Mouse (Mus musculus): ENCODE results near the gene Pitpnm3. TPM values are rescaled to one million over a fixed set of nuclear protein-coding genes. Genes with fewer than 3 reads are reported as not detected.

Pitpnm3 gene
- polyA plus RNA-seq, 1 experiment from 2014 or later = 0.05 TPM

DNA sequence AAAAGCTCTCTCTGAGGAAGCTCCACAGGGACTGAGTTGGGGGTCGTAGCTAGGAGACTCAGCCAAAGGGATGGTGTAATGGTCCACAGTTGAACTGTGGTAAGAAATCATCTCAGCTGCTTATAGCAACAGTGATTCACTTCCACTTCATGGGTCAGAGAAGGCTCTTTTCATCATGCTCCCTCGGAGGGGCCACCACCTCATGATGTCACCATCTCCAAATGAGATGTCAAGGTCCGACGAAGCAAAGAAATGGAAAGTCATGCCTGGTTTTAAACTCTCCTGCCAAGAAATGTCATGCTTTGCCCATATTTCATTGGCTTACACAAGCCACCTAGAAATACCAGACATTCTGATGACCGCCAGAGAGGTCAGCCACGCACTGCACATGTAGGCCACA lies 15.2 kb downstream of the Pitpnm3 start:
- H3K4me2 ChIP-seq = no peak overlapping the region
- ATAC-seq (replicated peaks; ENCODE audit: low FRiP score) = no peak
- no peaks in the 10 kb centered on the region for H3K36me3 ChIP-seq
- no peak overlapping the region for H3K27ac ChIP-seq
- WGBS = 78% methylated on average over 6 of the region's 6 CpGs
- no peaks in the 10 kb centered on the region for H3K27me3 ChIP-seq
- H3K4me3 ChIP-seq (replicated peaks) = no peak overlapping the region
- H3K9me3 ChIP-seq (replicated peaks) = no peaks in the 10 kb centered on the region
- no peak overlapping the region for H3K9ac ChIP-seq
- H3K4me1 ChIP-seq = no peaks in the 10 kb centered on the region

DNA sequence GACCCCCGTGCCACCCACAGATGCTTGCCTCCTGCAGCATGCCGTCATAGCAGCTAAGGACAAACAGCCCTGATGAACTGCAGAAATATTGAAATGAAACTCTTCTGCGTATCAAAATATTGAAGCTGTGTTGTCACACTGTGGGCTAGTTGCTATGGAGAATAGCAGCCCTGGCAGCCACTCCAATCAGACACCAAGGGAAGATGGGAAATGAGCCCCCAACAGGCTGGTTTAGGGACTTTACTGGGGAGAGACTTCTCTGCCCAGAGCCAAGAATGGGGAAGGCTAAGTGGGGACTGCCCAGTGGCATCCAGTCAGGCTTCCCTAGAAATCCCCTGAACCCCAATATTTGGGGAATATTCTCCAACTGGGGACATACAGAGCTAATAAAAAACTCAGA lies 16.9 kb downstream of the Pitpnm3 start:
- Histone ChIP-seq H3K4me3 (replicated peaks) (no peak overlapping the region), H3K9ac (no peak overlapping the region), H3K27me3 (no peaks in the 10 kb centered on the region), H3K4me2 (no peak overlapping the region), H3K4me1 (no peaks in the 10 kb centered on the region), H3K27ac (no peak overlapping the region), H3K9me3 (replicated peaks) (no peaks in the 10 kb centered on the region), H3K36me3 (no peaks in the 10 kb centered on the region)
- 80% methylated on average over 3 of the region's 3 CpGs for WGBS
- no peak for ATAC-seq (replicated peaks; ENCODE audit: low FRiP score)

DNA sequence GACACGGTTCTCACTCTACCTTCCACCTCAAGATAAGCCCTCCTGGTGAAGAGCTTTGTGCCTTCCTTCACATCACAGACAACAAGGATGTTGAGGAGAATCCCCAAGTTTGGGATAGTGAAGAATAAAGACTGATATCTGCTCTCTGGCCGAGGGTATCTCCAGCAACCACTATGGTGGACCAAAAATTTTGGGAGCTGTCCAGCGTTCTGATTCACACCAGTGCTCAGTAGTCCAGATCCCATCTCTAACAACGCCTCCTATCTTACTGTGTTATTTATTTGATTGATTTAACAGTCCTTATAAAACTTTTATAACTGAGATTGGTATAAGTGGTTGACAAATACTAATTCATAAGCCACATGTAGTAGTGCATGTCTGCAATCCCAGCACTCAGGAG lies 22.3 kb downstream of the Pitpnm3 start:
- H3K9me3 ChIP-seq (replicated peaks) = no peaks in the 10 kb centered on the region
- ATAC-seq (replicated peaks; ENCODE audit: low FRiP score) = no peak
- no peak overlapping the region for H3K27ac ChIP-seq
- WGBS = 58% methylated on average over 4 of the region's 4 CpGs
- H3K4me3 ChIP-seq (replicated peaks) = no peak overlapping the region
- no peak overlapping the region for H3K4me2 ChIP-seq
- H3K9ac ChIP-seq = no peak overlapping the region
- no peaks in the 10 kb centered on the region for H3K4me1 ChIP-seq
- H3K36me3 ChIP-seq = no peaks in the 10 kb centered on the region
- H3K27me3 ChIP-seq = no peaks in the 10 kb centered on the region

DNA sequence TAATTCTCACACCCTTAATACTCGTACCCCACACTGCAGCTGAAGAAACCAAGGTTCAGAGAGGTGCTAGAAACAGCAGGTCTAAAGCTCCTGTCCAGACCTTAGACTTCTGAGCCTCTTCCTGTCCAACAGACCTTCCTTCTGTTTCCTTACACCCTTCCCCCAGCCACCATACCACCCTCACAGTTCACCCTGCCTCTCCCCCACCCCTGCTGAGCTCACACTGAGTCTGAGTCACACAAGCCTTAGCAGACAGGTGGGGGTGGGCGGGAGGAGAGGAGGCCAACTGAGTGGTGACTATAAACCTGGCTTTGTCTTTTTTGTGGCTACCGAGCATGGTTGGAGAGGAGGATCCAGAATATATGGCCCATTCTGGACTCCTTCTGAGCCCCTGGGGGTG lies 24.9 kb downstream of the Pitpnm3 start:
- Histone ChIP-seq H3K4me1 (no peaks in the 10 kb centered on the region), H3K4me3 (replicated peaks) (no peak overlapping the region), H3K9ac (no peak overlapping the region), H3K9me3 (replicated peaks) (no peaks in the 10 kb centered on the region), H3K27me3 (no peaks in the 10 kb centered on the region), H3K27ac (no peak overlapping the region), H3K4me2 (no peak overlapping the region), H3K36me3 (no peaks in the 10 kb centered on the region)
- ATAC-seq (replicated peaks; ENCODE audit: low FRiP score) = no peak
- 35% methylated on average over 3 of the region's 3 CpGs for WGBS

DNA sequence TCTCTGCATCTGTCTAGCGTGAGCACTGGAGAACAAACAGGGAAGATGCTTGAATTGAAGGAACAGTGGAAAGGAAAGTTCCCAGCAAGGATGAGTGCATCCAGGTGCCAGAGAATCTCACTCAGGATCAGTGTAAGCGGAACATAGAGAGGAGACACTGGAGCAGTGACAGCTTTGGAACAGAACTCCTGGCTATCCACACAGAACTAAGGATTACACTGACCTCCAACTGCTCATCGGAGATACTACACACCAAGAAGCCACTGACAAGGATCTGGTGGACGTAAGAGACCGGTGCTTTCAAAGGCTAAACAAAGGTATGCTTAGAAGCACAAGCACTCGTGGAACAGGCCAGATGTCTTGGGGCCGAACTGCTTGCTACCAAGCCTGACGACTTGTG lies 31.4 kb downstream of the Pitpnm3 start:
- Histone ChIP-seq H3K27ac (no peak overlapping the region), H3K4me1 (no peaks in the 10 kb centered on the region), H3K4me3 (replicated peaks) (no peak overlapping the region), H3K36me3 (no peaks in the 10 kb centered on the region), H3K9me3 (replicated peaks) (no peaks in the 10 kb centered on the region), H3K9ac (no peak overlapping the region), H3K4me2 (no peak overlapping the region), H3K27me3 (no peaks in the 10 kb centered on the region)
- 72% methylated on average over 8 of the region's 8 CpGs for WGBS
- ATAC-seq (replicated peaks; ENCODE audit: low FRiP score) = no peak

DNA sequence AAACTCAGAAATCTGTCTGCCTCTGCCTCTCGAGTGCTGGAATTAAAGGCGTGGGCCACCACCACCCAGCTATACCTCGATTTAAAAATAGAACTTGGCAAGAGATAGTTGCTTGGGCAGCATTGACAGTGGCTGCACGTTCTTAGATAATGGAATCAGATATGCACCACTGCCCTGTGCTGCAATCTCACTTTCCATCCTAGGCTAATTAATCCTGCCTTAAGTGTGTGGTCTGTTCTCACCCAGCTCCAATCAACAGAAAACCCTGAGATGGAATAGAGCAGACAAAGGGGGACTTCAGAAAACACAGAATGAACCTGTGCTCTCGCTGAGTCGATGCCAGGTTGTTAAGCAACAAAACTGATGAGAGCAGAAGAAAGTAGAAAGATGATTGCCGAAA lies 32.0 kb downstream of the Pitpnm3 start:
- 68% methylated on average over 7 of the region's 7 CpGs for WGBS
- Histone ChIP-seq H3K27me3 (no peaks in the 10 kb centered on the region), H3K4me3 (replicated peaks) (no peak overlapping the region), H3K4me2 (no peak overlapping the region), H3K4me1 (no peaks in the 10 kb centered on the region), H3K27ac (no peak overlapping the region), H3K36me3 (no peaks in the 10 kb centered on the region), H3K9me3 (replicated peaks) (no peaks in the 10 kb centered on the region), H3K9ac (no peak overlapping the region)
- ATAC-seq (replicated peaks; ENCODE audit: low FRiP score) = no peak

DNA sequence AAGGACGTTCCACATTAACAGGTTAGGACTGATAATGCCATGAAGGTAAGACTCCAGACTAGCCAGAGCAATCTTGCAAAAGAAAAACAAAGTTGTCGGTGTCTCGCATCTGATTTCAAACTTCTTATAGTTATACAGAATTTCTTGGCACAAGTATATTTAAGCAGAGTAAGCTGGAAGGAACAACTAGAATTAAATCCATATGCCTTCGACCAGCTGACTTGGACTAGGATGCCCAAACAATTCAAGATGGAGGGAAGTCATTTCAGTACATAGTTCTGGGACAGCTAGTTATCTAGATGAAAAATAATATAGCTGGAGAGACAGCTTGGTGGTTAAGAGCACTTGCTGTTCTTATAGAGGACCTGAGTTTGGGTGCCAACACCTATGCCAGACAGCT lies 34.6 kb downstream of the Pitpnm3 start:
- Histone ChIP-seq H3K36me3 (no peaks in the 10 kb centered on the region), H3K4me2 (no peak overlapping the region), H3K27me3 (no peaks in the 10 kb centered on the region), H3K27ac (no peak overlapping the region), H3K4me3 (replicated peaks) (no peak overlapping the region), H3K9ac (no peak overlapping the region), H3K9me3 (replicated peaks) (no peaks in the 10 kb centered on the region), H3K4me1 (peaks cover 12% of the 10 kb centered on the region; the same call in 1 of the 2 replicates)
- no peak for ATAC-seq (replicated peaks; ENCODE audit: low FRiP score)
- WGBS = 91% methylated on average over 4 of the region's 4 CpGs

DNA sequence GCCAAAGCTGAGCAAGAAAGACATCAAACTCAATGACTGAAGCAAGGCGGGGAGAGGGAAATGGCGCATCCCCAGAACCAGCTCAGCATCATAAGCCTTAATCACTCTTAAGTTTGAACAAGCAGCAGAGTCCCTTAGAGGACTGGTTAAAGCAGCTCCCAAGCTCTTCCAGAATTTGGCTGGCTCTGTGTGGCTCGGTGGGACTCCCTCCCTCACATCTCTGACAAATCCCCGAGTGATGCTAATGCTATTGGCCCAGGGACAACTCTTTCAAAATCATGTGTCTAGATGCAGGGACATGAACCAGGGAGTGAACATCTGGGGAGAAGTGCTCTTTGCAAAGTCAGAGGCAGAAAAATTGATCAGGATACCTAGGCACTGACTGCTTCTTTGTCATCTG lies 36.4 kb downstream of the Pitpnm3 start:
- no peak overlapping the region for H3K9ac ChIP-seq
- H3K27me3 ChIP-seq = no peaks in the 10 kb centered on the region
- no peak overlapping the region for H3K4me3 ChIP-seq (replicated peaks)
- WGBS = 79% methylated on average over 4 of the region's 4 CpGs
- H3K36me3 ChIP-seq = no peaks in the 10 kb centered on the region
- ATAC-seq (replicated peaks; ENCODE audit: low FRiP score) = no peak
- no peak overlapping the region for H3K27ac ChIP-seq
- no peaks in the 10 kb centered on the region for H3K9me3 ChIP-seq (replicated peaks)
- H3K4me1 ChIP-seq = peaks cover 12% of the 10 kb centered on the region; the same call in 1 of the 2 replicates
- H3K4me2 ChIP-seq = no peak overlapping the region

DNA sequence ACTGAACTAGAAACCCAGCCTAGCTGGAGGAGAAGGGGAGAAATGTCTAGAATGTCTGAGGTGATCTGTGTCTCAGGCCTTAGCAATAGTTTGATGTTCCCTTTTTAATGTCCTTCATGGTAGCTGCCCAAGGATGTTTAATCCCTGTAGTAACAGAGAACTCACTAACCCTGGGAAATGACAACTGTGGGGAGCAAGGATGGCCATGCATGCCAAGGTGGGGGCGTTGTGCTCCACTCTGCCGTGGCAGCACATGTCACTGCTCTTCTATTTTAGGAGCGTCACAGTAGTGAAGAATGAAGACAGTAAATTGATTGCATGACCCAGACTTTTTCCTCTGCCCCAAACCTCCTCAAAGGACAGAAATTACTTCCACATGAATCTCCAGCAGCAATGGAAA lies 37.6 kb downstream of the Pitpnm3 start:
- no peak overlapping the region for H3K4me2 ChIP-seq
- H3K27ac ChIP-seq = no peak overlapping the region

DNA sequence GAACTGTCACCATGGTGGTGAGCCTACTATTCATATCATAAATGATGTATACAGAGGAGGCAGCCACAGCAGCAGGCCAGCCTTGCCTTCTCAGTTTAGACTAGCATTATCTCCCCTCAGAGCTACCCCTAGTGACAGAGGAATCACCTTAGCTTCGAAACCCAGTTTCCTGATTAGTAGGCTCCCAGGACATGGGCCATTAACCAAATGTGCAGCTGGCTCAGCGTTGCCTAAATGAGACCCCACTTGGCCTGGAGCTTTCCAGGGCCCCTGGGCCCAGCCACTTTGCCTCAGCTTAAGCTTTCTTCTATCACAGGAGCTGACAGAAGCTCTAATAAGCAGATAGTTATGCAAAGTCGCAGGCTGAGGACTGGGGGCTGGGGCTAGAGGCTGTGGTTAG lies 39.6 kb downstream of the Pitpnm3 start:
- Histone ChIP-seq H3K27ac (no peak overlapping the region), H3K36me3 (no peaks in the 10 kb centered on the region), H3K4me3 (replicated peaks) (no peak overlapping the region), H3K9ac (no peak overlapping the region), H3K9me3 (replicated peaks) (no peaks in the 10 kb centered on the region), H3K27me3 (no peaks in the 10 kb centered on the region), H3K4me1 (peaks cover 12% of the 10 kb centered on the region; the same call in 1 of the 2 replicates), H3K4me2 (no peak overlapping the region)
- WGBS = 17% methylated on average over 3 of the region's 3 CpGs
- ATAC-seq (replicated peaks; ENCODE audit: low FRiP score) = no peak

More for the DNA sequence above, 37.6 kb downstream of the Pitpnm3 start:
- H3K4me1 ChIP-seq = peaks cover 12% of the 10 kb centered on the region; the same call in 1 of the 2 replicates
- H3K36me3 ChIP-seq = no peaks in the 10 kb centered on the region
- 53% methylated on average over 3 of the region's 3 CpGs for WGBS
- H3K9me3 ChIP-seq (replicated peaks) = no peaks in the 10 kb centered on the region
- H3K27me3 ChIP-seq = no peaks in the 10 kb centered on the region
- no peak for ATAC-seq (replicated peaks; ENCODE audit: low FRiP score)
- H3K4me3 ChIP-seq (replicated peaks) = no peak overlapping the region
- no peak overlapping the region for H3K9ac ChIP-seq

DNA sequence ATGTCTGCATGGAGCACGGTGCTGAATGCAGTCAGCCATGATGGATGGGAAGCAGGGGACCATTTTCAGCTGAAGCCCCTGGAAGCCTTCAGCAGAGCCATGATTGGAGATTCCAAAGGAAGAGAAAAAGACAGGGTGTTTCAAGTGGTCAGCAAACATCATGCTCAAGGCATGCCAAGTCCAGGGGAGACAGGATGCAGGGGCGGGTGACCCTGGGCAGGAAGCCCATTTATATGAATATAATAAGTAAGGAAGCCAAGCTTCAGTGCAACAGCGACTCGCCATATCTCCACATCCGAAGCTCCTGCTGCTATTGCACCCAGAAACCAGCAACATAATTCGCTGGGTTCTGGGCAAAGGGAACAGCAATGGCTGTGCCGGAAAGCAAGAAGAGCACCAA lies 41.1 kb downstream of the Pitpnm3 start:
- Histone ChIP-seq H3K27me3 (no peaks in the 10 kb centered on the region), H3K4me3 (replicated peaks) (no peak overlapping the region), H3K4me1 (peaks cover 12% of the 10 kb centered on the region; the same call in 1 of the 2 replicates), H3K36me3 (no peaks in the 10 kb centered on the region), H3K27ac (no peak overlapping the region), H3K9ac (no peak overlapping the region), H3K9me3 (replicated peaks) (no peaks in the 10 kb centered on the region), H3K4me2 (no peak overlapping the region)
- 73% methylated on average over 7 of the region's 7 CpGs for WGBS
- no peak for ATAC-seq (replicated peaks; ENCODE audit: low FRiP score)

DNA sequence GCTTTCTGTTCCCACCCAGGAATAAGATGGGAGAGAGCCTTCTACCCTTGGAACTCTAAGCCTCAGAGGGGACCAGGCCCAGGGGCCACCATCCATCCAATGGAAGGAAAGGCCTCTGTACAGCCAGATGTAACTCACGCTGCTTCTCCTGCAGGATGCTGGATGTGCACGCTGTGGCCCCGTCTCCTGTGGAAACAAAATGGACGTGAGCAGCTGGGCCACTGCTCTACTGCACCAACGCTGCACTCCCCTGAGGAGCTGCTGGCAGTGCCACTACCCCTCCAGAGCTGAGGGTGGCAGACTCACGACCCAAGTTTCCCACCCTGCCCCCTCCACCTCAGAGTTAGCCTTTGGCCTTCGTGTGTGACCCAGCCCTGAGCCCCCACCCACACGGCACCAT lies 43.2 kb downstream of the Pitpnm3 start:
- Histone ChIP-seq H3K4me1 (peaks cover 5% of the 10 kb centered on the region; the same call in 1 of the 2 replicates), H3K4me3 (replicated peaks) (no peak overlapping the region), H3K36me3 (no peaks in the 10 kb centered on the region), H3K9me3 (replicated peaks) (no peaks in the 10 kb centered on the region), H3K4me2 (no peak overlapping the region), H3K27ac (no peak overlapping the region), H3K9ac (no peak overlapping the region), H3K27me3 (no peaks in the 10 kb centered on the region)
- WGBS = 68% methylated on average over 8 of the region's 8 CpGs
- ATAC-seq (replicated peaks; ENCODE audit: low FRiP score) = no peak

DNA sequence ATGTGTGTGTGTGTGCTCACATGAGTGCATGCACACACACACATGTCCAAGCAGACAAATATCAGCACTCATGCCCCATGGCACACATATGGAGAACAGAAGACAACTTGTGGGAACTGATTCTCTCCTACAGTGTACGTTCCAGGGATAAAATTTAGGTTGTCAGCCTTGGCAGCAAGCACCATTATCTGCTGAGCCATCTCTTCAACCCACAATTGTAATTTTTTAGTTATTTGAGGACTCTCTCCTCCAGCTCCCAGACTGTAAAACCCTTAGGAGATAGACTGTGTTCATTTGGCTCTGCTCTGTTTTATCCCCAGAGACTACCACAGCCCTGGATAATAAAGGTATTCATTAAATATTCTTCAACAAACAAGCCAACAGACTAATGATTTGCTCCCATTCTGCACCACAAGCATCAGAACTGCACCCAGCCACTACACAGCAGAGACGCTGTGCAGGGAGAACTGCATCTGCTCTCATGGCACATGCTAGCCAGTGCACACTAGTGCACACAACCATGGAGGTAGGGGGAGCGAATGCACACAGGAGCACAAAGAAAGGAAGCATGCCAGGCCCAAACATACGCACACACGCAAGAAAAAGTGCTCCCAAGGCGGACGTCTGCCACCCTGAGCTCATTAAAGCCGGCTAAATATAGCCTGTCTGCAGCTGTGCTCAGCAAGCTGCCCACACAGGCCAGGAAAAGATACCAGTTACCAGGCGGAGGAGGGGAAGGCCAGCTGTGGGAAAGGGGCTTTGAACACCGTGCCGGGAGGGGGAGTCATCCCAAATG lies 49.1 kb downstream of the Pitpnm3 start:
- Histone ChIP-seq H3K9ac (no peak overlapping the region), H3K4me1 (peaks cover 8% of the 10 kb centered on the region; the same call in 1 of the 2 replicates), H3K27me3 (no peaks in the 10 kb centered on the region), H3K9me3 (replicated peaks) (no peaks in the 10 kb centered on the region), H3K4me3 (replicated peaks) (no peak overlapping the region), H3K27ac (no peak overlapping the region), H3K4me2 (no peak overlapping the region), H3K36me3 (no peaks in the 10 kb centered on the region)
- ATAC-seq (replicated peaks; ENCODE audit: low FRiP score) = no peak
- 37% methylated on average over 11 of the region's 11 CpGs for WGBS
